Mouse (Mus musculus): ENCODE measurements around the gene Il27.

DNA sequence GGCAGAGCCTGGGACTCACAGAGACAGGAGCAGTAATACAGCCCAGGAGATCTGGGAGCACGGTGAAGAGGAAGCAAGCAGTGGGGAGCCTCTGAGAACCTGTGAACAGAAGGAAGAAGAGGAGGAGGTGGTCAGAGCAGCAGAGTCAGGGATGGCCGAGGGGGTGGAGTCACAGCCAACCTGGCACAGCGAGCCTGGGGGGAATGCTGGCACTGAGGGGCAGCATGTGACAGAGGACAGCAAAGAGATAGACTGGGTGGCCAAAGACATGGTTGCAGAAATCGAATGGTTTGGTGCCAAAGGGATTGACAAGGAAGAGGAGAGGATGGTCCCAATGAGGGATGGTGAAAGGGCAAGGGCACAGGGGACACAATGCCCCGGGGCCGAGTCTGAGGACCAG, 9.0 kb downstream of the Il27 start, which contains the start of gene Cln3:
- no peak for TF ChIP-seq CTCF (IDR thresholded peaks at IDR 0.05)
- no peak for TF ChIP-seq EP300 (IDR thresholded peaks at IDR 0.05; ENCODE audit: insufficient read depth, low read depth, low read length)

All from heart, adult 2 months (tissue).